Mouse (Mus musculus) monocyte, adult 5-6 weeks (primary cell): ENCODE results near the gene Tmem95. TPM values are rescaled to one million over a fixed set of nuclear protein-coding genes. Genes with fewer than 3 reads are reported as not detected.

Experiments used
- ATAC-seq: fragments of 153-309, 156-312 bp; replicated peaks from 2 replicates; pipeline ENCODE4 v1.8.0; 2017; ENCODE audit warnings: mild to moderate bottlenecking; ENCODE audit not compliant: low TSS enrichment, insufficient number of reproducible peaks, severe bottlenecking, poor library complexity, low FRiP score
- total RNA-seq: library from RNA; stranded (forward); fragments of 200-1000, 200-491, 200-594 nt; gene quantifications from 3 replicates; pipeline ENCODE4 v1.2.3, GENCODE M21; 2017

The Tmem95 gene
- total RNA-seq, 1 experiment from 2014 or later, result not detected

GRCm38 (mm10) chr11:69858113-69858998 is 19.5 kb downstream of the Tmem95 start, which contains the start of gene Tnk1:
TSS of gene Tnk1 (minus strand) at chr11:69858730.
- no peak for ATAC-seq

DNA sequence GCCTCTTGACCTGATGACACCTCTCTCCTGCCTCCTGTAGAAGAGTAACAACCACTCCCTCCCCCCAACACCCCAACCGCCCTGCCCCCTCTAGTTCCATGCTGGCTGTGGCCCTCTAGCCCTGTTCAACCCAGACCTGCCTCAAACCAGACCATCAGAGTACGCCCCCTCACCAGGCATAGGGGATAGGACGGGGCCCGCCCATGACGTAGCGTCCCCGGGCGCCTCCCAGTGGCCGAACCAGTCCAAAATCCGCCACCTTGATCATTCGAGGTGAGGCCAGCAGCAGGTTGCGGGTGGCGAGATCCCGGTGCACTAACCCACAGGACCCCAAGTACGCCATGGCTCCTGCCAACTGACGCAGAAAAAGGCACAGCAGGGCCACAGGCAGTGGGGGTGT is 22.5 kb downstream of the Tmem95 start:
- 0 out of 2 replicates have a peak, but pooled peaks have one; percentile 38 for ATAC-seq

- ATAC-seq, result no peak
Observed at GRCm38 (mm10) chr11:69854680-69855079, 23.1 kb downstream of the Tmem95 start.

DNA sequence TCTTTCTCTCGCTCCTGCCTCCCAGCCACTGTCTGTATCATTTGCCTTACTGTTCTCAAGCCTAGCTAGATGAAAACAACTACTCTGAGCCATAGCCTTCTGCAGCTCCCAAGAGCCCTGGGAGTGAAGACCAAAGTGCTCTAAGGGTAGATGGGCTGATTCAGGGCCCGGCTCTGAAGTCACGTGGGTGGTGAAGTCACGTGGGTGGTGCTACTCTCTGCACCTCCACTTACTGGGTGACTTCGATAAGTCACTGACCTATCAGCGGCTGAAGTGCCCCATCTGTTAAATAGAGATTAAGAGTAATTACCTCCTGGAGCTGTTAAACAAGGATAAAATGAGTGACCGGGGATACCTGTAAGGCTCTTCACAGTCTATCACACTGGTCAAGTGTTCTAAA is 23.8 kb downstream of the Tmem95 start:
- no peak for ATAC-seq

DNA sequence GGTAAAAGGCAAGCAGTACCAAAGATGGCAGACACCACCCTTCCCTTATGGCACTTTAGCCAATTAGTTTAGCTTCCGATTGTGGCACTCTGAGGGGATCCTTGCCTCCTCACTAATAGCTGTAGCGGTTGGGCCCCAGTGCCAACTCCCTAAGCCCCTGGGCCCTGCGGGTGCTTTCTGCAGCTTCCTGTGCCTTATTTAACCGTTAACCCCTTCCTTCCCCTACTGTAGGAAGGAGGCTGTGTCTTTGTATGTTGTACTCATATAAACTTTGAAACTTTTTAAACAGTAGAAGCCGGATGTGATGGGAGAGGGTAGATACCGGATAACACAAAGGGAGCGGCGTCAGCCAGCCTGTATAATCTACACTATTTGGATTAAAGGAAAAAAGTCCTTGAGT is 27.1 kb downstream of the Tmem95 start:
- ATAC-seq, result no peak

- ATAC-seq, result no peak
Observed at GRCm38 (mm10) chr11:69849884-69850283, 27.9 kb downstream of the Tmem95 start.

GRCm38 (mm10) chr11:69849128-69849527 is 28.7 kb downstream of the Tmem95 start:
- no peak for ATAC-seq

DNA sequence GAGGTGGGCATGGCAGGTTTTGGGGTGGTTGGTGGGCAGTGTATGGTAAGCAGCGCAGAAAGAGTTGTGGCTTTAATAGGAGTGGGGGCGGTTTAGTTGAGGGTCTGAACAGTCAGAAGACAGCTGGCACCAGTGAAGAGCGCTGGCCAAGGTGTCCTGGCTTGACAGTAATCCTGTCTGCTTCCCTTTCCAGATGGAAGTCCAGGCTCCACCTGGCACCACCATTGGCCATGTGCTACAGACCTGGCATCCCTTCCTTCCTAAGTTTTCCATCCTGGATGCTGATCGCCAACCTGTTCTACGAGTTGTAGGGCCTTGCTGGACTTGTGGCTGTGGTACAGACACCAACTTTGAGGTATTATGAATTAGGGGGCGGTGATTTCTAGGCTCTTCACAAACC is 29.8 kb downstream of the Tmem95 start:
- no peak for ATAC-seq

DNA sequence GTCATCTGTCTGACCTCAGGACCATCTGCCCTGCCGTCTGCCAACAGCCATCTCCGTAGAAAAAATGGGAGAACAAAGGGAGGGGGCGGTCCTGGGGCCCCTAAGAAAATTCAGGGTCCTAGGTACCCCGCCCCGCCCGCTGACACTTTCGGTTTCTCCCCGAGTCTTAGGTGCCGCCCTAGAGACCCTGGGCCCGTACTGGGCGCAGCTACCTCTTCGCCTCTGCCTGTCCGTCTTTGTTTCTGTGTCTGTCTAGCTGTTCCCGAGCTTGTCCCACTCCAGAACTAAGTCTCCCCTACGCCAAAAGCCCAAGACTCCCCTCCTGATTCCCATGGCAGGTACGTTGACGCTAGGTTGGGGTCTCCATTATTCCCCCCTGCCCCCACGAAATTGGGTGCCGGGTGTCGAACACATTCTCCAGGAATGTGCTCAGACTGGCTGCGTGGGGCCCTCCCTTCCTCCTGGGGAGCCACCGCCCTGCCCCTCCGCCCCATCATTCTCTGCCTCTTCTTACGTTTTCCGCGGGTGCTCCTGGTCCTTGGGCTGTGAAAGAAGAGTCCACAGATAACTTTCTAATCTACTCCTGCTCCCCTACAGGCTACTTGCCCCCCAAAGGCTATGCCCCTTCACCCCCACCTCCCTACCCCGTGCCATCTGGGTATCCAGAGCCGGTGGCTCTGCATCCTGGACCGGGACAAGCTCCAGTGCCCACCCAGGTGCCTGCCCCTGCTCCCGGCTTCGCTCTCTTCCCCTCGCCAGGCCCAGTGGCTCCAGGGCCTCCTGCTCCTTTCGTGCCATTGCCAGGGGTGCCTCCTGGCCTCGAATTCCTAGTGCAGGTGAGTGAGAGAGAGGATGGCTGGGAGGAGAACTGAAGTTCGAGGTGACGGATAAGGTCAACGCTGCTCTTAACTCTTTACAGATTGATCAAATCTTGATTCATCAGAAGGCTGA is 30.8 kb downstream of the Tmem95 start:
- ATAC-seq, result no peak

GRCm38 (mm10) chr11:69846198-69846680 is 31.6 kb downstream of the Tmem95 start, which contains the start of gene Plscr3:
TSS of gene Plscr3 (plus strand) at chr11:69846376.
- ATAC-seq, result peak; percentile 75

- no peak for ATAC-seq
Observed at GRCm38 (mm10) chr11:69838714-69839104, 39.1 kb downstream of the Tmem95 start.

DNA sequence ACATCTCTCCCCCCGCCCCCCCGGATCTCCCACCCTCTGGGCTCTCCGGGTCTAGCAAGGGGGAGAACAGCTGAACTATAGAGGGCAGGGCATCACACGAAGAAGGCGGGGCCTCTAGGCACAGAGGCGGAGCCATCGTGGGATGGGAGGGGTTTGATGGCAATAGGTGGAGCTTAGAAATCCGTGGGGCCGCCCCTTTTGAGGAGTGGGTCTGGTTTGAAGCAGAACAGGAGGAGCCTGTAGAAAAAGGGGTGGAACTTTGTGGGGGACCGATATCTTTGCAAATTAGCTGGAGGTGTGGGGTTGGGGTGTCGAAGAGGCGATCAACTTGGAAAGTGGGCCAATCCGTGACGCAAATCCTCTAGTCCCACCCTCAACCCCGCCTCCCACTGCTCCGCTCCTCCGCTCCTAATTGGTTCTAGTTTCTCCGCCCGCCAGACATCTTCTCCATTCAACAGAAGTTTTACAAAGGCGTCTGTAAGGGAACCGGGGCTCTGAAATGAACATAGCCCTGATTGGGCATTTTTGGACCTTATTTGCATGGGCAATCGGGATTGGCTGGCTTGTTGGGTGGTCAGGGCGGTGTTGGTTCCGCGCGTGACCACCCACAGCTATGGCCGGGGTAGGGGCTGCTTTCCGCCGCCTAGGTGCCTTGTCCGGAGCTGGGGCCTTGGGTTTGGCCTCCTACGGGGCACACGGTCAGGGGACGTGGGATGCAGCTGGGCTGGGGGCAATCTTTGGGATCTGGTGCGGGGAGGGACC is 39.7 kb downstream of the Tmem95 start, which contains the start of gene Tmem256:
Tmem256 (plus strand) TSS at position 563 of the 762 bp plus-strand sequence.
- peak; percentile 90 for ATAC-seq

DNA sequence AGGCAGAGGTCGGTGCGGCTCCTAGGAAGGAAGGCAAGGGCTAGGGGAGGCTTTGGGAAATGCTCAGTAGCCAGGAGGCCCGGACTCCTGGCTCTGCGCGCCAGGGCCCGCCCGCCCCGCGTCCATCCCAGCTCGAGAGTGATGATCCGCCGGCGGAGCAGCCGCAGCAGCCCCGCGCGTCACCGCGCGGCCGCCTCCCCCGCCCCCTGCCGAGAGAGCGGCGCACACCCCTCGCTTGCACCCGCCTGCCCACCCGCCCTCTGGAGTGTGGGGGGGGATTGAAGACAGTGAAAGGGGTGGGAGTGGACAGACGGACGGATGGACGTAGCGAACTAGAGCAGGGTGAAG is 40.2 kb downstream of the Tmem95 start, which contains the start of gene Nlgn2:
Nlgn2 (minus strand) TSS at position 181 of the 348 bp plus-strand sequence.
- ATAC-seq, result no peak

- no peak for ATAC-seq
Observed at GRCm38 (mm10) chr11:69836703-69837576, 40.9 kb downstream of the Tmem95 start.

- no peak for ATAC-seq
Observed at GRCm38 (mm10) chr11:69835966-69836335, 41.9 kb downstream of the Tmem95 start.

- ATAC-seq, result no peak
Observed at GRCm38 (mm10) chr11:69835326-69835965, 42.4 kb downstream of the Tmem95 start.

DNA sequence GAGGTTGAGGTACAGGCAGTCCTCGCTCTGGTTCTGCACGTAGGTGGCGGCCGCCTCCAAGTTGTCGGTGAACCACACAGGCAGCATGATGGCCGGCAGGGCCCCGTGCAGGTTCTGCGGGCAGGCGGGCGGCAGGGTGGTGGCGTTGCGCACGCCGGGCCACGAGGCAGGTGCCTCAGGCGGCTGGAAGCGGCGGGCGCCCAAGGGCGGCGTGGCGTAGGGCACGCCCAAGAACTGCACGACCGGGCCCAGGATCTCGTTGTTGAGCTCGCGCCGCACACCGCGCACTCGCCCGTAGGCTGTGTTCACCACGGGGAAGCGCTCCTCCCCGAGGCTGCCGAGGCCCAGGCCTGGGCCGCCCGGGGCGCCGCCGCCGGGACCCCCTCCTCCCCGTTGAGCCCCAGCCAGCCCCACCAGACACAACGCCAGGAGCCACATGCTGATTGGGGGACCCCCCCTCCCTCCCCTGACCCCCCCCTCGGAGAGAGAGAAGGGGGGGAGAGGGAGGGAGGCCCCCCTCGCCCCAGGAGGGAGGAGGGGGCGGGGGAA is 43.7 kb downstream of the Tmem95 start:
- no peak for ATAC-seq
